Mouse (Mus musculus) ovary, postnatal 14 days (tissue): ENCODE measurements around the gene Dyrk3.
A peak's percentile ranks its signal among the peaks of the same experiment; 100 is the strongest.

ENCODE experiments used
- DNase-seq: peaks from one replicate; pipeline ENCODE4 v3.0.0; 2022; ENCODE audit warnings: low spot score

Gene Dyrk3

GRCm38 (mm10) chr1:131112576-131112975 lies 25.6 kb downstream of the Dyrk3 start:
- DNase-seq, result no peak

GRCm38 (mm10) chr1:131110525-131111106 lies 27.5 kb downstream of the Dyrk3 start:
- DNase-seq, result no peak

GRCm38 (mm10) chr1:131107575-131108308 lies 30.4 kb downstream of the Dyrk3 start:
- DNase-seq, result no peak

- no peak for DNase-seq
Observed at GRCm38 (mm10) chr1:131103776-131104424, 34.2 kb downstream of the Dyrk3 start.

- DNase-seq, result no peak
Observed at GRCm38 (mm10) chr1:131100808-131101207, 37.3 kb downstream of the Dyrk3 start.

- peak; percentile 85 for DNase-seq
Observed at GRCm38 (mm10) chr1:131097700-131098094, 40.4 kb downstream of the Dyrk3 start, which contains the start of gene Mapkapk2. Gene Mapkapk2, minus strand, starts transcription at chr1:131097826.

GRCm38 (mm10) chr1:131096803-131097699 lies 41.1 kb downstream of the Dyrk3 start:
- DNase-seq, result peak; percentile 50

- DNase-seq, result no peak
Observed at GRCm38 (mm10) chr1:131096132-131096695, 41.9 kb downstream of the Dyrk3 start.

GRCm38 (mm10) chr1:131095574-131095973 lies 42.6 kb downstream of the Dyrk3 start:
- DNase-seq, result no peak

- no peak for DNase-seq
Observed at GRCm38 (mm10) chr1:131093889-131094288, 44.3 kb downstream of the Dyrk3 start.

GRCm38 (mm10) chr1:131092846-131093245 lies 45.3 kb downstream of the Dyrk3 start:
- no peak for DNase-seq

- no peak for DNase-seq
Observed at GRCm38 (mm10) chr1:131092173-131092572, 46.0 kb downstream of the Dyrk3 start.

- DNase-seq, result no peak
Observed at GRCm38 (mm10) chr1:131091481-131091880, 46.7 kb downstream of the Dyrk3 start.

GRCm38 (mm10) chr1:131090877-131091276 lies 47.3 kb downstream of the Dyrk3 start:
- DNase-seq, result no peak

GRCm38 (mm10) chr1:131090261-131090660 lies 47.9 kb downstream of the Dyrk3 start:
- DNase-seq, result no peak

- no peak for DNase-seq
Observed at GRCm38 (mm10) chr1:131089525-131090127, 48.5 kb downstream of the Dyrk3 start.

- no peak for DNase-seq
Observed at GRCm38 (mm10) chr1:131088547-131088946, 49.6 kb downstream of the Dyrk3 start.

- no peak for DNase-seq
Observed at GRCm38 (mm10) chr1:131086907-131087306, 51.2 kb downstream of the Dyrk3 start.

- no peak for DNase-seq
Observed at GRCm38 (mm10) chr1:131085957-131086739, 52.0 kb downstream of the Dyrk3 start.

- DNase-seq, result no peak
Observed at GRCm38 (mm10) chr1:131085272-131085671, 52.9 kb downstream of the Dyrk3 start.

- DNase-seq, result no peak
Observed at GRCm38 (mm10) chr1:131084289-131084688, 53.9 kb downstream of the Dyrk3 start.
